Mouse (Mus musculus): Measurements from ENCODE around the gene Abcf3. TPM values are rescaled to one million over a fixed set of nuclear protein-coding genes. Genes with fewer than 3 reads are reported as not detected.

Abcf3 gene
- 49.4 and 54.0 TPM in 2 replicates for polyA plus RNA-seq (2015; fragmentation: Nextera tagmentation; extraction: Ambion mirVana)

- H3K4me1 ChIP-seq (ENCODE audit: control insufficient read depth, insufficient read depth, low read length), result peaks cover 13% of the 10 kb centered on the region
- peak within 1 kb of the TSS; percentile 71 for H3K27ac ChIP-seq (ENCODE audit: low read length)
- peaks cover 21% of the 10 kb centered on the region for H3K36me3 ChIP-seq (ENCODE audit: control insufficient read depth, insufficient read depth)
- H3K4me3 ChIP-seq (ENCODE audit: low read length), result peak within 1 kb of the TSS; percentile 84
- peak within 1 kb of the TSS; percentile 87 for H3K9ac ChIP-seq (ENCODE audit: low read length)
- H3K27me3 ChIP-seq (ENCODE audit: control insufficient read depth, insufficient read depth, low read length), result no peaks in the 10 kb centered on the region
- no peaks in the 10 kb centered on the region for H3K9me3 ChIP-seq (replicated peaks; ENCODE audit: control insufficient read depth, low read length)
- ATAC-seq (replicated peaks; ENCODE audit: extremely low read depth, insufficient read depth, low FRiP score), result peak; percentile 100
- peak within 1 kb of the TSS; percentile 71 for H3K4me2 ChIP-seq (ENCODE audit: low read depth, low read length)
- WGBS, result under 1% methylated on average over 56 of the region's 56 CpGs
Measured at GRCm38 (mm10) chr16:20548096-20548948, at the start of gene Abcf3. TSS of gene Abcf3 (plus strand) at chr16:20548577.

- Histone ChIP-seq H3K9ac (ENCODE audit: low read length) (peak within 1 kb of the TSS; percentile 91), H3K27me3 (ENCODE audit: control insufficient read depth, insufficient read depth, low read length) (no peaks in the 10 kb centered on the region), H3K36me3 (ENCODE audit: control insufficient read depth, insufficient read depth) (peaks cover 29% of the 10 kb centered on the region), H3K4me2 (ENCODE audit: low read depth, low read length) (peak within 1 kb of the TSS; percentile 91), H3K9me3 (replicated peaks; ENCODE audit: control insufficient read depth, low read length) (no peaks in the 10 kb centered on the region), H3K4me1 (ENCODE audit: control insufficient read depth, insufficient read depth, low read length) (peaks cover 11% of the 10 kb centered on the region), H3K27ac (ENCODE audit: low read length) (peak within 1 kb of the TSS; percentile 69), H3K4me3 (ENCODE audit: low read length) (peak within 1 kb of the TSS; percentile 75)
- WGBS, result under 1% methylated on average over 49 of the region's 49 CpGs
- peak; percentile 95 for ATAC-seq (replicated peaks; ENCODE audit: extremely low read depth, insufficient read depth, low FRiP score)
Measured at GRCm38 (mm10) chr16:20498677-20499475, 49.5 kb upstream of the Abcf3 start, which contains the start of gene Eif2b5. TSS of gene Eif2b5 (plus strand) at chr16:20498817.

GRCm38 (mm10) chr16:20506000-20506399 lies 42.4 kb upstream of the Abcf3 start:
- ATAC-seq (replicated peaks; ENCODE audit: extremely low read depth, insufficient read depth, low FRiP score), result no peak
- Histone ChIP-seq H3K4me2 (ENCODE audit: low read depth, low read length) (no peak overlapping the region), H3K36me3 (ENCODE audit: control insufficient read depth, insufficient read depth) (peaks cover 93% of the 10 kb centered on the region), H3K9ac (ENCODE audit: low read length) (no peak overlapping the region), H3K9me3 (replicated peaks; ENCODE audit: control insufficient read depth, low read length) (no peaks in the 10 kb centered on the region), H3K4me3 (ENCODE audit: low read length) (no peak overlapping the region), H3K27me3 (ENCODE audit: control insufficient read depth, insufficient read depth, low read length) (no peaks in the 10 kb centered on the region), H3K27ac (ENCODE audit: low read length) (no peak overlapping the region), H3K4me1 (ENCODE audit: control insufficient read depth, insufficient read depth, low read length) (no peaks in the 10 kb centered on the region)
- 76% methylated on average over 8 of the region's 8 CpGs for WGBS

GRCm38 (mm10) chr16:20509349-20509748 lies 39.0 kb upstream of the Abcf3 start:
- H3K9ac ChIP-seq (ENCODE audit: low read length), result no peak overlapping the region
- H3K27ac ChIP-seq (ENCODE audit: low read length), result no peak overlapping the region
- H3K36me3 ChIP-seq (ENCODE audit: control insufficient read depth, insufficient read depth), result peaks cover 65% of the 10 kb centered on the region
- 78% methylated on average over 3 of the region's 3 CpGs for WGBS
- H3K4me2 ChIP-seq (ENCODE audit: low read depth, low read length), result no peak overlapping the region
- H3K4me1 ChIP-seq (ENCODE audit: control insufficient read depth, insufficient read depth, low read length), result no peaks in the 10 kb centered on the region
- no peaks in the 10 kb centered on the region for H3K27me3 ChIP-seq (ENCODE audit: control insufficient read depth, insufficient read depth, low read length)
- 0 out of 2 replicates have a peak, but pooled peaks have one; percentile 14 for ATAC-seq (replicated peaks; ENCODE audit: extremely low read depth, insufficient read depth, low FRiP score)
- H3K9me3 ChIP-seq (replicated peaks; ENCODE audit: control insufficient read depth, low read length), result no peaks in the 10 kb centered on the region
- no peak overlapping the region for H3K4me3 ChIP-seq (ENCODE audit: low read length)

- H3K9ac ChIP-seq (ENCODE audit: low read length), result no peak overlapping the region
- peaks cover 3% of the 10 kb centered on the region for H3K4me1 ChIP-seq (ENCODE audit: control insufficient read depth, insufficient read depth, low read length)
- peaks cover 46% of the 10 kb centered on the region for H3K36me3 ChIP-seq (ENCODE audit: control insufficient read depth, insufficient read depth)
- no peak overlapping the region for H3K4me2 ChIP-seq (ENCODE audit: low read depth, low read length)
- WGBS, result 88% methylated on average over 7 of the region's 7 CpGs
- no peaks in the 10 kb centered on the region for H3K27me3 ChIP-seq (ENCODE audit: control insufficient read depth, insufficient read depth, low read length)
- ATAC-seq (replicated peaks; ENCODE audit: extremely low read depth, insufficient read depth, low FRiP score), result no peak
- no peak overlapping the region for H3K4me3 ChIP-seq (ENCODE audit: low read length)
- no peak overlapping the region for H3K27ac ChIP-seq (ENCODE audit: low read length)
- no peaks in the 10 kb centered on the region for H3K9me3 ChIP-seq (replicated peaks; ENCODE audit: control insufficient read depth, low read length)
Measured at GRCm38 (mm10) chr16:20511277-20511847, 37.0 kb upstream of the Abcf3 start.

GRCm38 (mm10) chr16:20516032-20516431 lies 32.3 kb upstream of the Abcf3 start:
- H3K9me3 ChIP-seq (replicated peaks; ENCODE audit: control insufficient read depth, low read length), result no peaks in the 10 kb centered on the region
- H3K4me2 ChIP-seq (ENCODE audit: low read depth, low read length), result peak overlapping the region; percentile 81
- H3K27me3 ChIP-seq (ENCODE audit: control insufficient read depth, insufficient read depth, low read length), result no peaks in the 10 kb centered on the region
- peak overlapping the region; percentile 93 for H3K27ac ChIP-seq (ENCODE audit: low read length)
- H3K4me1 ChIP-seq (ENCODE audit: control insufficient read depth, insufficient read depth, low read length), result peaks cover 22% of the 10 kb centered on the region
- no peak for ATAC-seq (replicated peaks; ENCODE audit: extremely low read depth, insufficient read depth, low FRiP score)
- peak overlapping the region; percentile 100 for H3K9ac ChIP-seq (ENCODE audit: low read length)
- peak overlapping the region; percentile 96 for H3K4me3 ChIP-seq (ENCODE audit: low read length)
- H3K36me3 ChIP-seq (ENCODE audit: control insufficient read depth, insufficient read depth), result peaks cover 9% of the 10 kb centered on the region; the same call in 1 of the 2 replicates

GRCm38 (mm10) chr16:20516726-20517201 lies 31.6 kb upstream of the Abcf3 start, which contains the start of gene Dvl3:
TSS of gene Dvl3 (plus strand) at chr16:20516982.
- Histone ChIP-seq H3K27ac (ENCODE audit: low read length) (peak within 1 kb of the TSS; percentile 93), H3K4me3 (ENCODE audit: low read length) (peak within 1 kb of the TSS; percentile 96), H3K9ac (ENCODE audit: low read length) (peak within 1 kb of the TSS; percentile 100), H3K4me2 (ENCODE audit: low read depth, low read length) (peak within 1 kb of the TSS; percentile 81), H3K9me3 (replicated peaks; ENCODE audit: control insufficient read depth, low read length) (no peaks in the 10 kb centered on the region), H3K36me3 (ENCODE audit: control insufficient read depth, insufficient read depth) (peaks cover 11% of the 10 kb centered on the region; the same call in 1 of the 2 replicates), H3K4me1 (ENCODE audit: control insufficient read depth, insufficient read depth, low read length) (peaks cover 22% of the 10 kb centered on the region), H3K27me3 (ENCODE audit: control insufficient read depth, insufficient read depth, low read length) (no peaks in the 10 kb centered on the region)
- 1% methylated on average over 51 of the region's 55 CpGs for WGBS
- ATAC-seq (replicated peaks; ENCODE audit: extremely low read depth, insufficient read depth, low FRiP score), result peak; percentile 98

- under 1% methylated on average over 26 of the region's 26 CpGs for WGBS
- H3K4me2 ChIP-seq (ENCODE audit: low read depth, low read length), result peak overlapping the region; percentile 81
- peaks cover 13% of the 10 kb centered on the region; the same call in 1 of the 2 replicates for H3K36me3 ChIP-seq (ENCODE audit: control insufficient read depth, insufficient read depth)
- H3K9me3 ChIP-seq (replicated peaks; ENCODE audit: control insufficient read depth, low read length), result no peaks in the 10 kb centered on the region
- peak overlapping the region; percentile 93 for H3K27ac ChIP-seq (ENCODE audit: low read length)
- no peaks in the 10 kb centered on the region for H3K27me3 ChIP-seq (ENCODE audit: control insufficient read depth, insufficient read depth, low read length)
- ATAC-seq (replicated peaks; ENCODE audit: extremely low read depth, insufficient read depth, low FRiP score), result peak; percentile 21
- H3K4me3 ChIP-seq (ENCODE audit: low read length), result peak overlapping the region; percentile 96
- H3K4me1 ChIP-seq (ENCODE audit: control insufficient read depth, insufficient read depth, low read length), result peaks cover 22% of the 10 kb centered on the region
- peak overlapping the region; percentile 100 for H3K9ac ChIP-seq (ENCODE audit: low read length)
Measured at GRCm38 (mm10) chr16:20517216-20517615, 31.2 kb upstream of the Abcf3 start.
